Mouse (Mus musculus) heart, embryonic 16.5 days (tissue): Measurements from ENCODE around the gene Gpr68. TPM values are rescaled to one million over a fixed set of nuclear protein-coding genes. Genes with fewer than 3 reads are reported as not detected.

Source experiments
- ATAC-seq: fragments of 200-750 bp; cut with Nextera tagmentation; replicated peaks from 2 replicates; pipeline ENCODE4 v1.8.0; 2017; ENCODE audit warnings: moderate number of reproducible peaks; ENCODE audit not compliant: insufficient read depth, low FRiP score; ENCODE audit errors: extremely low read depth
- H3K27ac ChIP-seq: fragments of 300-500 bp; sonication (generic); 2 replicates; pipeline ENCODE4 v1.5.1; 2014; ENCODE audit warnings: mild to moderate bottlenecking, low read length, control low read depth, moderate library complexity
- H3K27me3 ChIP-seq: fragments of 300-500 bp; sonication (generic); 2 replicates; pipeline ENCODE4 v1.6.1; 2014; ENCODE audit warnings: low read length, mixed read lengths; ENCODE audit not compliant: control insufficient read depth, insufficient read depth
- H3K36me3 ChIP-seq: fragments of 300-500 bp; sonication (generic); 2 replicates; pipeline ENCODE4 v1.6.1; 2014; ENCODE audit not compliant: control insufficient read depth, insufficient read depth
- H3K4me1 ChIP-seq: fragments of 300-500 bp; sonication (generic); 2 replicates; pipeline ENCODE4 v1.6.1; 2014; ENCODE audit warnings: low read length, mixed read lengths; ENCODE audit not compliant: control insufficient read depth, insufficient read depth
- H3K4me2 ChIP-seq: fragments of 300-500 bp; sonication (generic); 2 replicates; pipeline ENCODE4 v1.6.1; 2014; ENCODE audit warnings: low read depth, mild to moderate bottlenecking, control low read depth, low read length
- H3K4me3 ChIP-seq: fragments of 300-500 bp; sonication (generic); 2 replicates; pipeline ENCODE4 v1.5.1; 2014; ENCODE audit warnings: mild to moderate bottlenecking, control low read depth, low read length
- H3K9ac ChIP-seq: fragments of 300-500 bp; sonication (generic); 2 replicates; pipeline ENCODE4 v1.6.1; 2014; ENCODE audit warnings: low read length, control low read depth
- H3K9me3 ChIP-seq: fragments of 300-500 bp; sonication (generic); replicated peaks from 2 replicates; pipeline ENCODE4 v1.6.1; 2016; ENCODE audit warnings: low read length; ENCODE audit not compliant: control insufficient read depth
- WGBS: fragments of 180-500 bp; shearing (Covaris S2); extraction: QIAGEN DNeasy Blood & Tissue Kit; methylation state at CpG from one replicate; pipeline ENCODE4 v1.1.7; 2014; 5-methylcytosine and 5-hydroxymethylcytosine counted together
- polyA plus RNA-seq: library from polyadenylated mRNA; unstranded; fragments of >200 nt; fragmentation: Nextera tagmentation; extraction: Ambion mirVana; gene quantifications from 2 replicates; pipeline ENCODE4 v1.2.1, GENCODE M21; 2015

Gpr68 gene
- polyA plus RNA-seq: 8.1 and 8.7 TPM in 2 replicates

GRCm38 (mm10) chr12:100907598-100908297 is at the start of gene Gpr68:
Gene Gpr68 (minus strand): TSS chr12:100908198.
- peak; percentile 83 for ATAC-seq
- WGBS: 3% methylated on average over 39 of the region's 39 CpGs
- Histone ChIP-seq H3K4me2 (peak within 1 kb of the TSS; percentile 73), H3K27ac (0 out of 2 replicates have a peak within 1 kb of the TSS, but pooled peaks have one; percentile 25), H3K36me3 (no peaks in the 10 kb centered on the region), H3K27me3 (no peaks in the 10 kb centered on the region; the same call in 1 of the 2 replicates), H3K9ac (peak within 1 kb of the TSS; percentile 69), H3K4me1 (peaks cover 6% of the 10 kb centered on the region; the same call in 1 of the 2 replicates), H3K9me3 (no peaks in the 10 kb centered on the region), H3K4me3 (peak within 1 kb of the TSS; percentile 61)

GRCm38 (mm10) chr12:100957257-100957656 is 49.3 kb upstream of the Gpr68 start:
- Histone ChIP-seq H3K4me1 (peaks cover 11% of the 10 kb centered on the region), H3K27me3 (peaks cover 17% of the 10 kb centered on the region), H3K27ac (no peak overlapping the region), H3K4me2 (no peak overlapping the region), H3K4me3 (no peak overlapping the region), H3K9ac (no peak overlapping the region), H3K36me3 (no peaks in the 10 kb centered on the region), H3K9me3 (no peaks in the 10 kb centered on the region)
- WGBS: 65% methylated on average over 3 of the region's 3 CpGs
- ATAC-seq: no peak

- no peak overlapping the region for H3K27ac ChIP-seq
- 54% methylated on average over 4 of the region's 4 CpGs for WGBS
- no peaks in the 10 kb centered on the region for H3K36me3 ChIP-seq
- no peaks in the 10 kb centered on the region for H3K9me3 ChIP-seq
- no peak overlapping the region for H3K4me3 ChIP-seq
- no peak overlapping the region for H3K9ac ChIP-seq
- H3K4me2 ChIP-seq: no peak overlapping the region
- peaks cover 17% of the 10 kb centered on the region for H3K27me3 ChIP-seq
- H3K4me1 ChIP-seq: peaks cover 11% of the 10 kb centered on the region
- no peak for ATAC-seq
These were observed 48.8 kb upstream of the Gpr68 start for GRCm38 (mm10) chr12:100956825-100957224.

GRCm38 (mm10) chr12:100956028-100956427 is 48.0 kb upstream of the Gpr68 start:
- H3K9ac ChIP-seq: no peak overlapping the region
- no peaks in the 10 kb centered on the region for H3K9me3 ChIP-seq
- no peak overlapping the region for H3K4me2 ChIP-seq
- H3K4me1 ChIP-seq: peaks cover 11% of the 10 kb centered on the region
- H3K27me3 ChIP-seq: peaks cover 22% of the 10 kb centered on the region
- no peak for ATAC-seq
- no peak overlapping the region for H3K27ac ChIP-seq
- WGBS: 88% methylated on average over 2 of the region's 2 CpGs
- H3K36me3 ChIP-seq: no peaks in the 10 kb centered on the region
- H3K4me3 ChIP-seq: no peak overlapping the region

GRCm38 (mm10) chr12:100953926-100954325 is 45.9 kb upstream of the Gpr68 start:
- no peaks in the 10 kb centered on the region for H3K9me3 ChIP-seq
- H3K27ac ChIP-seq: no peak overlapping the region
- peaks cover 9% of the 10 kb centered on the region for H3K4me1 ChIP-seq
- no peak overlapping the region for H3K4me2 ChIP-seq
- no peaks in the 10 kb centered on the region for H3K36me3 ChIP-seq
- no peak overlapping the region for H3K9ac ChIP-seq
- ATAC-seq: no peak
- peaks cover 25% of the 10 kb centered on the region for H3K27me3 ChIP-seq
- 47% methylated on average over 8 of the region's 8 CpGs for WGBS
- H3K4me3 ChIP-seq: no peak overlapping the region

GRCm38 (mm10) chr12:100952193-100952931 is 44.4 kb upstream of the Gpr68 start:
- no peaks in the 10 kb centered on the region for H3K9me3 ChIP-seq
- no peak overlapping the region for H3K4me3 ChIP-seq
- H3K27me3 ChIP-seq: peaks cover 23% of the 10 kb centered on the region
- H3K27ac ChIP-seq: peak overlapping the region; percentile 32; the same call in 1 of the 2 replicates
- ATAC-seq: peak; percentile 78
- 36% methylated on average over 9 of the region's 9 CpGs for WGBS
- 0 out of 2 replicates have a peak, but pooled peaks cover 2% of the 10 kb centered on the region for H3K36me3 ChIP-seq
- H3K4me2 ChIP-seq: peak overlapping the region; percentile 41; the same call in 1 of the 2 replicates
- no peak overlapping the region for H3K9ac ChIP-seq
- no peaks in the 10 kb centered on the region; the same call in 1 of the 2 replicates for H3K4me1 ChIP-seq

- peaks cover 7% of the 10 kb centered on the region; the same call in 1 of the 2 replicates for H3K36me3 ChIP-seq
- H3K9me3 ChIP-seq: no peaks in the 10 kb centered on the region
- no peak overlapping the region for H3K27ac ChIP-seq
- H3K4me2 ChIP-seq: no peak overlapping the region
- 80% methylated on average over 5 of the region's 5 CpGs for WGBS
- no peak overlapping the region for H3K4me3 ChIP-seq
- H3K4me1 ChIP-seq: no peaks in the 10 kb centered on the region; the same call in 1 of the 2 replicates
- H3K27me3 ChIP-seq: peaks cover 12% of the 10 kb centered on the region
- no peak for ATAC-seq
- no peak overlapping the region for H3K9ac ChIP-seq
These were observed 41.1 kb upstream of the Gpr68 start for GRCm38 (mm10) chr12:100949146-100949545.

GRCm38 (mm10) chr12:100948021-100948420 is 40.0 kb upstream of the Gpr68 start:
- H3K9ac ChIP-seq: no peak overlapping the region
- no peak overlapping the region for H3K27ac ChIP-seq
- H3K4me1 ChIP-seq: no peaks in the 10 kb centered on the region; the same call in 1 of the 2 replicates
- no peaks in the 10 kb centered on the region for H3K9me3 ChIP-seq
- ATAC-seq: no peak
- H3K36me3 ChIP-seq: peaks cover 7% of the 10 kb centered on the region; the same call in 1 of the 2 replicates
- no peak overlapping the region for H3K4me2 ChIP-seq
- WGBS: 70% methylated on average over 6 of the region's 6 CpGs
- H3K27me3 ChIP-seq: peaks cover 10% of the 10 kb centered on the region
- no peak overlapping the region for H3K4me3 ChIP-seq

- Histone ChIP-seq H3K27me3 (peaks cover 5% of the 10 kb centered on the region), H3K4me1 (no peaks in the 10 kb centered on the region), H3K9ac (no peak overlapping the region), H3K4me3 (no peak overlapping the region), H3K4me2 (no peak overlapping the region), H3K9me3 (no peaks in the 10 kb centered on the region), H3K27ac (no peak overlapping the region), H3K36me3 (peaks cover 7% of the 10 kb centered on the region; the same call in 1 of the 2 replicates)
- 84% methylated on average over 12 of the region's 12 CpGs for WGBS
- ATAC-seq: no peak
These were observed 38.0 kb upstream of the Gpr68 start for GRCm38 (mm10) chr12:100945948-100946347.
